Mouse (Mus musculus) olfactory bulb, adult 2 months (tissue): Measurements from ENCODE around the gene Diaph3.

Experiments
- CTCF ChIP-seq: fragments of 200-500 bp; IDR thresholded peaks from 2 replicates; pipeline ENCODE4 v1.5.1; 2012; ENCODE audit warnings: low read depth, mild to moderate bottlenecking, low read length, moderate library complexity; ENCODE audit not compliant: insufficient read depth
- POLR2A ChIP-seq: fragments of 200-500 bp; IDR thresholded peaks from 2 replicates; pipeline ENCODE4 v1.6.1; 2012; ENCODE audit warnings: mild to moderate bottlenecking, low read depth, low read length, moderate library complexity; ENCODE audit not compliant: insufficient read depth

DNA sequence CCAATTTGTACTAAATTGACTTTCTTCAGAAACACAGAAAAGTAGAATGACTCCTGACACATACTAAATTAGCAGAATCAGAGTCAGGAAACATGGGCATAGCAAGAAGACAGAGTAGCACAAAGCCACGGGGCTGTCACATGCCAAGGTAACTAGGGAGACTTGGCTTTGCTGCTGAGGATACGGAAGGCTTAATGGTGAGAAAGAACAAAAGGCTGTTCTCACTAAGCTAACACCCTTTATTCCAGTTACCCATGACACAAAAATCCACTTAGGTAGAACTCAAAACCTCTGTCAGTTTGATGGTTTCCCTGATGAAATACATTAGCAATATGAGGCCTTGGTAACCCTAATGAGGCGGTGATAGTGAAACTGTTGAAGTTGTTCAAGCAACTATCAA is 273.9 kb downstream of the Diaph3 start:
- TF ChIP-seq CTCF (no peak), POLR2A (no peak)
